Mouse (Mus musculus) heart, postnatal 4 days (tissue): ENCODE measurements at regions not wholly inside any gene's neighbourhood (a gene's known extent, or its start where the extent isn't known, plus 50 kb on each side); places are given as distances from the start of the nearest gene placed in this dataset.

ENCODE experiments used
- DNase-seq: peaks from one replicate; pipeline ENCODE4 v3.0.0; 2021

DNA sequence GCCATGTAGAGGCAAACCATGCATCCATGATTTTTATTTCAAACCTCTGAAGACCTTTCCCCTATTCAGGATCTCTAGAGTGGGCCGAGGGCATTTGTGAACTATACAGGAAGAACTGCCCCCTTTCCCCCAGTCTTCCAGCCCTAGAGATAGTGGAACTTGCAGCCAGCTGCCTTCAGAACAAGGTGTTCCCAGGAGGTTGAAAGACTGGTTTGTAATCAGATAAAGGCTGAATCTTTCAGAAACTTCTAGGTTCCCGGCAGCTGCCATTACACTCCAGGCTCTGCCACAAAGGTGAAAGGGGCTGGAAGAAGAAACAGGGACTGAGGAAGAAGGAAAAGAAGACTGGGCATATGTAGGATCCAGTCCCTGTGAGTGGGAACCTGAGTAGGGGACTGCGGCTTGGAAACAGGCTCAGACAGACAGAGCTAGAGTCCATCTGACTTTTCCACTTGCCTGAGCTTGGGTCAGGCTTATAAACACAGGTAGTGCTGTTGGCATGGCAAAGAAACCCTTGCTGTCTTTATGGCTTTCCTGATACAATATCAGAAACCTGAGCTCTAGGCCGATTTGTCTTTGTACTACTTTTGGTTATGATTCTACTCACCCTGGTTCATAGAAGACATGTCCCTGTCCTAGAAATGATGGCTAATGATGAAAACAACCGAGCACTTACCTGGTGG is 1153.9 kb upstream of the A1bg start:
- no peak for DNase-seq

GRCm38 (mm10) chr15:62074735-62075134 is 1151.9 kb upstream of the A1bg start:
- no peak for DNase-seq

DNA sequence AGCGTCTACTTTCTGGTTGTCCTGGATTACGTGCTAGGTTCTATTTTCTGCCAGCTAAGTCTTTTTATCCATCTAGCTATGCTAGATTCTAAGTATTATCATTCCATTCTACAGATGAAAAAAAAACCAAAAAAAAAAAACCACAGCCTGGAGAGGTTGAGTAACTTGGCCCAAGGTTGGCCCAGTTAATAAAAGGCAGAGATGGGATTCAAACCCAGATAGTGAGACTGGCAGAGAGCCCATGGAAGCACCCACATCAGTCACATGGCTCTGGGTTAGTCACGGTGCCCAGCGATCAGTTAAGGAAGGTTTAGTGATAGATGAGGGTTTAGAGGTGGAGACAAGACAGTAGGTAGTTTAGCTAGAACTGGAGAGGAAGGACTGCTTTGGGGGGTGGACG is 1150.8 kb upstream of the A1bg start:
- no peak for DNase-seq

- no peak for DNase-seq
Measured at GRCm38 (mm10) chr15:62071311-62071710, 1148.5 kb upstream of the A1bg start.

DNA sequence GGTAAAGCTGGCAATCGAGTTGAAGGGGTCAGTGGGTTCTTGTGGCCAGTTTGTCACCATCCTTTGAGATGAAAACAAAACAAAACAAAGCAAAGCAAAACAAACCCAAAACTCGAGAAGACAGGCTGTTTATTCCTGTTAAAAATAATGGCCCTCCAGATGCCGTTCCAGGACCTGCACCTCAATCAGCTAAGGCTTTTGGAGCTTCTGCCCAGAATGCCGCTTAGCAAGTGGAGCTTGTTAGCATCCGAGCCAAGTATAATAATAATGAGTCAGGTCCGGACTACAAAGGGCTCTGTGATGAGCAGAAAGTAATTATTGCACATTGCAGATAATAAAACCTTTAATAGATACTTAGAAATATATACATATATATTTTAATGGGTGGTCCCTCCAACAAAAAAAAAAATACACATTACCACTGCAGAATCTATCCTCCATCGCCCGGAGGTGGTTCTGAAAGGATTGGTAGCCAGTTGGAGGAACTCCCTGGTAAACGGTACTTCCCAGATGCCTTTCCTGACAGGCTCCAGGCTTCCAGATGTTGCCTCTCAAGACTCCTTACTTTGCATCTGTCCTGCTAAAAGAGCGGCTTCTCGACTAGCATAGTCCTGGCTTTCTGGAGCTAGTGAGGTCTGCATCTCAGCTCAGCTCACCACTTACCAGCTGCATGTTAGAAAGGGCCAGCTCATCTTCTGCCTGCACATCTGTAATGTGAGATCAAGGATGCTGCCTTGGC is 1145.8 kb upstream of the A1bg start:
- DNase-seq = no peak

DNA sequence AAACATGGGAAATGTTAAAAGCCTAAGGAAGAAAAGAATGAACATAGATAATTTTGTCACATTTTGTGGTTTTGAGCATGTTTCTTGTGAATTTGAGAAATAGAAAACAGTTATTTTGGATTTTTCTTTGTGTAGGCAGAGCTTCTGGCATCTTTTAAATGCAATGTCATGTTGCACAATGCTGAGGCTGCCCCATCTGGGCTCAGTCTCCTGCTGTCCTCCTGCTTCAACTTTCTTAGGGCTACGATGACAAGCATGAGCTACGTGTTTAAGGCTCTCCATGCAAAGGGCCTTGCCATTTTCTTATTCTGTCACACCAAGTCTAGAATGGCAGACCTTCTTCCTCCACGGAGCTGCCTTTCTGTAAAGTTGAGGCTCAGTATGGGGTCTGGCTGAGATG is 1141.6 kb upstream of the A1bg start:
- no peak for DNase-seq

GRCm38 (mm10) chr15:62057449-62057848 is 1134.6 kb upstream of the A1bg start:
- no peak for DNase-seq

DNA sequence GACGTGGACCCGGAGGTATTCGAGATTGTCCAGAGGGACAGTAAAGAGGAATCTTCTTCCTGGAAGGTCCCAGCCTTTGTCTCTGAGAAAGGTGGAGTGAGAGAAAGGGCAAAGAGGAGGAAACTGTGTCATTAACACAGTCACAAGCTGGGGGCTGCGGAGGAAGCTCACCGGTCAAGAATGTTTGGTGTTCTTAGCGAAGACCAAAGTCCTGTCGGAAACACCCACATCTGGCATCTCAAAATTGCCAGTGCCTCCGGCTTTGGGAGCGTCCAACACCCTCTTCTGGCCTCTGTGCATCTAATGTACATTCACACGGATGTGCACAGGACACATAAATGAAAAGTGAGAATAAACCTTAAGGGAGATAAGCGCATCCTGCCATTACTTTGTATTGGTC is 1134.1 kb upstream of the A1bg start:
- no peak for DNase-seq

DNA sequence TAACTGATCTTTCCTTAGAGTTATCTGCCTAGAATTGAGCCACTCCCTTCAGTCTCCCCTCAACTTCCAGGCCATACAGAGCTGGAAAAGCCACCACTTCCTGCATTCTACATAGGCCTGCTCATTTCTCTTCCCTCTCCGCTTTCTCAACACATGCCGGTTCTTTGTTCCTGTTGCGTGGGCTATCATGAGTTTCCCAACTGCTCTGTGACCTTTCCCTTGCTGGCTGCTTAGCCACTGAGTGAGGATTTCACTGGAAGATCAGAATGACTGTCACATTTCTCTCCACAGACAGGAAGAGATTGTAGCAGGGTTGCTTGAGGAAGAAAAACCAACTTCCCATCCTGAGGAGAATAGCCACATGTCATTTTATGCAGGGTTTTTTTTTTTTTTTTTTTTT is 1133.6 kb upstream of the A1bg start:
- DNase-seq = no peak

GRCm38 (mm10) chr15:62055011-62055410 is 1132.2 kb upstream of the A1bg start:
- no peak for DNase-seq

DNA sequence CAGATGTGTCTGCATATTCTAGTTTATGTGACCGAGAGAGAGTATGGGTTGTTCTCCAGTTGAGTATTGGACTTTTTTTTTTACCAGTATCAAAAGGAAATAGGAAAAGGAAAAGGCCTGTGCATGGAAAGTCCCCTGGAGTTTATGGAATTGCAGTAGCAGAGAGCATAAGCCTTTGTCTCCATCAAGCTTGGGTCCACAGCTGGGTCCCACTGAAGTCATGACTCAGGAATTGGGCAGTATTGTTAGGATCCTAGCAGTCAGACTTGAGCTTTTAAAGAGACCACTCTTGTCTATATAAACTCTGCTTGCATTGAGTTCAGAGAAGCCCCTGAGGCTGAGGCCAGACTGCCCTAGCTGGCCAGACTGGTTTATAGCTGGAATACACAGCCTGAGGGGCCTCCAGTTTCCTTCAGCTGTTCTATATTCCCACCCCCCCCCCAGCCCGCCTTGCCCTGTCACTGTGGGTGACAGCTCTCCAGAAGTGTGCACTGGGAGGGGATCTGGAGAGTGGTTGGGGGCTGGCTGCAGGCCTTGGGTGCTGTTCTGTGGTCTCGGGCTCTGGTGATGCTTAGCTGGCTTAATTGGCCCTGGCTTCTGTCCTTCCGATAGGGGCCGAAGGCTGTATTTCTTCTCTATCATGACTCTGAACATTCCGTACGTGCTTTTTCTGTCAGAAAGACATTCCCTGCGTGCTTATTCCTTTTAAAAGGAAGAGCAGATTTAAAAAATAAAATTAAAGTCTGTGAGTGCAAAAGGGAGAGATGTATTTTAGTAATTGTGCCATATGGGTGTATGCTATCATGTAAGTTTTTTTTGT is 1130.8 kb upstream of the A1bg start:
- peak; percentile 16 for DNase-seq

GRCm38 (mm10) chr15:62049416-62049815 is 1126.6 kb upstream of the A1bg start:
- no peak for DNase-seq

DNA sequence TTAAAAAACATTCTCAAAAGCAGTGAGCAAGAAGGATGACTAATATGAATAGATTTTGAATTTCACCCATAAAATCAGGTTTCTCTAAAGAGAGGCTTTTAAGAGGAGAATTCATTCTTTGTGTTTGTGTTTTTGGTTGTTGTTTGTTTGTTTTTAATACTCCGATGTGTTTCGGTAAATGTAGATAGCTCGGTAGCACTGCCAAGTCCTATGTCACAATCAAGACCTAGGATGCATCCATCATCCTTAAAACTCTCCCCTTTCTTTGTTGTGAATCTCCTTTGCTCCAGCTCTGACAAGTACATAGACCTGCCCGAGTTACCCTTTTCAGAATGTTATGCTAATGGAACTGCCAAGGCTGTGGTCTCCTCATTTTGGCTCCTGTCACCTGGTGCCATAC is 1126.2 kb upstream of the A1bg start:
- no peak for DNase-seq

- DNase-seq = no peak
Measured at GRCm38 (mm10) chr15:62046276-62046675, 1123.5 kb upstream of the A1bg start.

DNA sequence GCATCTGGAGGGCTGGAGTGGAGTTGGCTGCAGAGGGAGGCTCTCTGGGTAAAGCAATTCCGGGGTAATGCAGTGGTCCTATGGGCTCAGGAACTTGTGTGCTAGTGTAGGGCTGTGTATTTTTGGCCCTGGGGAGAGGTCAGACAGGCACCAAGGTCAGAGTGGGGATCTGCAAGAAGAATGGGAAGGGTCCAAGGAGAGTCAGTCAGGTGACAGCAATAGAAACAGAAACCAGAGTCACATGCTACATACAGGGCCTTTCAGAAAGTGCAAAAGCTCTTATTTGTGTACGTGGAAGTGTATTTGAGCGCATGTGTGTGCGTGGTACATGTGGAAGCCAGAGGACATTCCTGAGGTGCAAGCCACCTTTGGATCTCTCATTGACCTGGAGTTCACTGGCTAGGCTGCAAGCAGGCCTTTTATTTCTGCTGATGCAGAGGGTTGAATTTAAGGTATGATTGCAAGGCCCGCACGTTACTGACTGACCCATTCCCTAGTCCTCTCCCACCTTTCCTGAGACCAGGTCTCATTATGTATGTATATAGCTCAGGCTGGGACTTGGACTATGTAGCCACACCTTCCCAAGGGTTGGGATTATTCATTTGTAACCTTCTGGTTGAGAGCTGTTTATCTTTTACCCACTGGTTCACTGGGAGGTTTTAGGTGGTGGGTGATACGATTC is 1122.0 kb upstream of the A1bg start:
- DNase-seq = no peak

DNA sequence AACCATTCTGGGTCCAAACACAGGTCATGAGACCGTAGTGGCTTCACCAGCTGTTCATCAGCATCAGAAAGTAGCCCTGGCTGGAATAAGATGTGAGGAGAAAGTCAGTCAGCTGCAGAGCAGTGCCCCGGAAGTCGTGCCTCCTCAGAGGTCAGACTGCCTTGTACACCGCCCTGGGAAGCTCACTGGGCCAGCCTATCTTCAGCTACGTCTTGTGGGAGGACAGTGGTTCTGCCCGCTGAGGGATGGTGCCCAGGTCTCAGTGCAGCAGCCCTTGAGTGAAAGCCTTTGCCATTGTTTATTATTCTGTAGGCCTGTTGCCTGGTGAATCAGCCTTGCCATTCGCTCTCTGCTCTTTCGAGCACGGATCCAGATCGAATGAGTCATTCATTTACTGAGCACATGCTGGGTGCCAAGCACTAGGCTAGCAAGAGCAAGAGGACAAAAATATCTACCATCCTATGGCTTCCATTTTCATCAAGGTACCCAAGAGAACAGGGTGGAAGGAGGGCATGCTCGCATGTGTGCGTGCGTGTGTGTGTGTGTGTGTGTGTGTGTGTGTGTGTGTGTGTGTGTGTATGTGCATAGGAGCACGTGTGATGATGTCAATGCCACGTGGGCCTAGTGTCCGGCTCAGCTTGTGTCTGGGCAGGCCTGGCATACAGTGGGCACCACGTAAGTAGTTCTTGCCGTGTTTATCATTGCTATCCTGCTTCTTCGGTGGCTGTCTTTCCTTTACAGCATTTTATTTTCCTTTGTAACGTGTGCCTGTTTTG is 1121.0 kb upstream of the A1bg start:
- no peak for DNase-seq

DNA sequence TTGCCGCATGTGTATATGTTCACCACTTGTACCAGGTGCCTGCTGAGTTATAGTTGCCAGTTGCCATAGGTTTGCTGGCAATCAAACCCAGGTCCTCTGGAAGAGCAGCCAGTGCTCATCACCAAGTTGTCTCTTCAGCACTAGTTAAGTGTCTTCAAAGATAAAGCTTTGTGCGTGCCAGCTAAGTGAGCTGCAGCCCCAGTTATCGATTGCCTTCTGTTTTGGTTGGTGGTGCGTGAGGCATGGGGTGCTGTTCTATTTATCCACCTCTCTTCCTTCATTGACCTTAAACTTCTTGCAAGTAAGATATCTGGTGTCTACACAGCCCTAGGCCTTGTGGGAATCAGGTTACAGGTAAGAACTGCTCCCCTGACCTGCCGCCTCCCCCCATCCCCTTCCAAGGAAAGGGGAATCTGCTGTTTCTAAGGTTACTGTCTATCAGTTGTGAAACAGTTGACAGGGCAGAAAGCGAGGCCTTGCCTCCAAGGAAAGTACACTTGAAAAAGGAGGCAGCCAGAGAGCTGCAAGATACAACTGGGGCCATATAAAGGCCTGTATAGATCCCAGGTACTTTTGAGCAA is 1120.2 kb upstream of the A1bg start:
- no peak for DNase-seq
